Mouse (Mus musculus): Measurements from ENCODE around the gene Cnpy2. TPM values are rescaled to one million over a fixed set of nuclear protein-coding genes. Genes with fewer than 3 reads are reported as not detected.
A peak's percentile ranks its signal among the peaks of the same experiment; 100 is the strongest.

Gene Cnpy2
- polyA plus RNA-seq, 1 experiment from 2014 or later: 218 TPM

GRCm38 (mm10) chr10:128372142-128372541 lies 49.9 kb downstream of the Cnpy2 start:
- no peak overlapping the region for H3K27ac ChIP-seq (replicated peaks)
- H3K9ac ChIP-seq (ENCODE audit: low read length): no peak overlapping the region
- no peaks in the 10 kb centered on the region for H3K9me3 ChIP-seq (ENCODE audit: control insufficient read depth, low read length)
- no peaks in the 10 kb centered on the region for H3K27me3 ChIP-seq (ENCODE audit: control insufficient read depth, insufficient read depth, low read length)
- no peaks in the 10 kb centered on the region for H3K4me1 ChIP-seq (replicated peaks; ENCODE audit: control insufficient read depth, insufficient read depth)
- 77% methylated on average over 5 of the region's 5 CpGs for WGBS
- H3K36me3 ChIP-seq (ENCODE audit: control insufficient read depth, insufficient read depth, low read length): no peaks in the 10 kb centered on the region
- TF ChIP-seq EP300 (optimal IDR thresholded peaks at IDR 0.05) (no peak), CTCF (IDR thresholded peaks at IDR 0.05; ENCODE audit: low read depth) (peak; percentile 46)
- H3K4me3 ChIP-seq (ENCODE audit: low read depth, low read length): no peak overlapping the region
- H3K4me2 ChIP-seq (replicated peaks; ENCODE audit: low read depth): no peak overlapping the region
- ATAC-seq (ENCODE audit: low FRiP score, low TSS enrichment) (no peak), DNase-seq (ENCODE audit: low spot score) (no peak)

GRCm38 (mm10) chr10:128372989-128373748 lies 50.9 kb downstream of the Cnpy2 start:
- TF ChIP-seq CTCF (IDR thresholded peaks at IDR 0.05; ENCODE audit: low read depth) (no peak), EP300 (optimal IDR thresholded peaks at IDR 0.05) (no peak)
- H3K4me1 ChIP-seq (replicated peaks; ENCODE audit: control insufficient read depth, insufficient read depth): no peaks in the 10 kb centered on the region; the same call in 1 of the 2 replicates
- no peak overlapping the region for H3K9ac ChIP-seq (ENCODE audit: low read length)
- no peaks in the 10 kb centered on the region for H3K36me3 ChIP-seq (ENCODE audit: control insufficient read depth, insufficient read depth, low read length)
- H3K4me3 ChIP-seq (ENCODE audit: low read depth, low read length): no peak overlapping the region
- WGBS: 69% methylated on average over 6 of the region's 6 CpGs
- DNase-seq (ENCODE audit: low spot score) (no peak), ATAC-seq (ENCODE audit: low FRiP score, low TSS enrichment) (no peak)
- H3K27ac ChIP-seq (replicated peaks): no peak overlapping the region
- no peaks in the 10 kb centered on the region for H3K9me3 ChIP-seq (ENCODE audit: control insufficient read depth, low read length)
- H3K27me3 ChIP-seq (ENCODE audit: control insufficient read depth, insufficient read depth, low read length): no peaks in the 10 kb centered on the region
- no peak overlapping the region for H3K4me2 ChIP-seq (replicated peaks; ENCODE audit: low read depth)

GRCm38 (mm10) chr10:128374393-128374792 lies 52.1 kb downstream of the Cnpy2 start:
- H3K27ac ChIP-seq (replicated peaks): no peak overlapping the region
- peaks cover 3% of the 10 kb centered on the region; the same call in 1 of the 2 replicates for H3K36me3 ChIP-seq (ENCODE audit: control insufficient read depth, insufficient read depth, low read length)
- DNase-seq (ENCODE audit: low spot score): no peak
- WGBS: 82% methylated on average over 6 of the region's 6 CpGs
- no peak overlapping the region for H3K4me2 ChIP-seq (replicated peaks; ENCODE audit: low read depth)
- H3K9ac ChIP-seq (ENCODE audit: low read length): no peak overlapping the region
- TF ChIP-seq EP300 (optimal IDR thresholded peaks at IDR 0.05): no peak
- TF ChIP-seq CTCF (IDR thresholded peaks at IDR 0.05; ENCODE audit: low read depth): peak; percentile 44
- no peak for ATAC-seq (ENCODE audit: low FRiP score, low TSS enrichment)
- no peaks in the 10 kb centered on the region for H3K9me3 ChIP-seq (ENCODE audit: control insufficient read depth, low read length)
- no peak overlapping the region for H3K4me3 ChIP-seq (ENCODE audit: low read depth, low read length)
- no peaks in the 10 kb centered on the region for H3K27me3 ChIP-seq (ENCODE audit: control insufficient read depth, insufficient read depth, low read length)
- H3K4me1 ChIP-seq (replicated peaks; ENCODE audit: control insufficient read depth, insufficient read depth): peaks cover 3% of the 10 kb centered on the region; the same call in 1 of the 2 replicates

- TF ChIP-seq EP300 (optimal IDR thresholded peaks at IDR 0.05) (no peak), CTCF (IDR thresholded peaks at IDR 0.05; ENCODE audit: low read depth) (no peak)
- 45% methylated on average over 4 of the region's 4 CpGs for WGBS
- DNase-seq (ENCODE audit: low spot score): no peak
Observed at GRCm38 (mm10) chr10:128376099-128376454, 53.8 kb downstream of the Cnpy2 start.

GRCm38 (mm10) chr10:128376455-128377211 lies 54.4 kb downstream of the Cnpy2 start, which contains the start of gene Ankrd52:
Ankrd52 (plus strand) TSS chr10:128377115.
- H3K4me3 ChIP-seq (ENCODE audit: low read depth, low read length): peak within 1 kb of the TSS; percentile 90
- TF ChIP-seq CTCF (IDR thresholded peaks at IDR 0.05; ENCODE audit: low read depth): peak; percentile 63
- no peak for TF ChIP-seq EP300 (optimal IDR thresholded peaks at IDR 0.05)
- peak within 1 kb of the TSS; percentile 82 for H3K4me2 ChIP-seq (replicated peaks; ENCODE audit: low read depth)
- H3K9ac ChIP-seq (ENCODE audit: low read length): peak within 1 kb of the TSS; percentile 96
- peaks cover 3% of the 10 kb centered on the region; the same call in 1 of the 2 replicates for H3K4me1 ChIP-seq (replicated peaks; ENCODE audit: control insufficient read depth, insufficient read depth)
- H3K36me3 ChIP-seq (ENCODE audit: control insufficient read depth, insufficient read depth, low read length): peaks cover 8% of the 10 kb centered on the region
- H3K9me3 ChIP-seq (ENCODE audit: control insufficient read depth, low read length): no peaks in the 10 kb centered on the region
- no peaks in the 10 kb centered on the region for H3K27me3 ChIP-seq (ENCODE audit: control insufficient read depth, insufficient read depth, low read length)
- 0% methylated on average over 41 of the region's 73 CpGs for WGBS
- ATAC-seq (ENCODE audit: low FRiP score, low TSS enrichment) (peak; percentile 93), DNase-seq (ENCODE audit: low spot score) (peak; percentile 90)
- peak within 1 kb of the TSS; percentile 93 for H3K27ac ChIP-seq (replicated peaks)

More at GRCm38 (mm10) chr10:128376099-128376454, 53.8 kb downstream of the Cnpy2 start:
- Histone ChIP-seq H3K4me2 (replicated peaks; ENCODE audit: low read depth) (peak overlapping the region; percentile 82), H3K27ac (replicated peaks) (peak overlapping the region; percentile 93), H3K4me3 (ENCODE audit: low read depth, low read length) (peak overlapping the region; percentile 90), H3K36me3 (ENCODE audit: control insufficient read depth, insufficient read depth, low read length) (peaks cover 6% of the 10 kb centered on the region; the same call in 1 of the 2 replicates), H3K27me3 (ENCODE audit: control insufficient read depth, insufficient read depth, low read length) (no peaks in the 10 kb centered on the region), H3K9ac (ENCODE audit: low read length) (peak overlapping the region; percentile 96; the same call in 1 of the 2 replicates), H3K4me1 (replicated peaks; ENCODE audit: control insufficient read depth, insufficient read depth) (peaks cover 3% of the 10 kb centered on the region; the same call in 1 of the 2 replicates), H3K9me3 (ENCODE audit: control insufficient read depth, low read length) (no peaks in the 10 kb centered on the region)
- no peak for ATAC-seq (ENCODE audit: low FRiP score, low TSS enrichment)

Other genes with a start within 250 kb of the Cnpy2 start
- 2,044 and 2,075 TPM in 2 replicates for gene Atp5b, start 239.2 kb upstream of the Cnpy2 start, polyA plus RNA-seq (2015; fragmentation: Nextera tagmentation; extraction: Ambion mirVana)
- 5.5 and 7.9 TPM in 2 replicates for gene Baz2a, start 230.9 kb upstream of the Cnpy2 start, polyA plus RNA-seq (2015; fragmentation: Nextera tagmentation; extraction: Ambion mirVana)
- gene Rbms2, start 142.2 kb upstream of the Cnpy2 start, polyA plus RNA-seq (2015; fragmentation: Nextera tagmentation; extraction: Ambion mirVana): 15.5 and 17.0 TPM in 2 replicates
- gene Gls2, start 128.0 kb upstream of the Cnpy2 start, polyA plus RNA-seq (2015; fragmentation: Nextera tagmentation; extraction: Ambion mirVana): 0.53 and 0.64 TPM in 2 replicates
- 25.6 and 26.1 TPM in 2 replicates for gene Spryd4, start 110.7 kb upstream of the Cnpy2 start, polyA plus RNA-seq (2015; fragmentation: Nextera tagmentation; extraction: Ambion mirVana)
- gene Mip, start 96.6 kb upstream of the Cnpy2 start, polyA plus RNA-seq (2015; fragmentation: Nextera tagmentation; extraction: Ambion mirVana): not detected in 2 replicates
- gene Timeless, start 90.4 kb upstream of the Cnpy2 start, polyA plus RNA-seq (2015; fragmentation: Nextera tagmentation; extraction: Ambion mirVana): 8.9 and 10.5 TPM in 2 replicates
- gene Apon, start 68.4 kb upstream of the Cnpy2 start, polyA plus RNA-seq (2015; fragmentation: Nextera tagmentation; extraction: Ambion mirVana): 0.13 TPM in 1 of 2 replicates, not detected in the other
- gene Apof, start 53.8 kb upstream of the Cnpy2 start, polyA plus RNA-seq (2015; fragmentation: Nextera tagmentation; extraction: Ambion mirVana): 1.1 and 2.5 TPM in 2 replicates
- 7.8 and 8.6 TPM in 2 replicates for gene Stat2, start 51.9 kb upstream of the Cnpy2 start, polyA plus RNA-seq (2015; fragmentation: Nextera tagmentation; extraction: Ambion mirVana)
- 0.33 and 0.35 TPM in 2 replicates for gene Il23a, start 23.7 kb upstream of the Cnpy2 start, polyA plus RNA-seq (2015; fragmentation: Nextera tagmentation; extraction: Ambion mirVana)
- 12.6 and 14.1 TPM in 2 replicates for gene Pan2, start 19.1 kb upstream of the Cnpy2 start, polyA plus RNA-seq (2015; fragmentation: Nextera tagmentation; extraction: Ambion mirVana)
- gene Cs, start 15.3 kb downstream of the Cnpy2 start, polyA plus RNA-seq (2015; fragmentation: Nextera tagmentation; extraction: Ambion mirVana): 152 and 158 TPM in 2 replicates
- gene Coq10a, start 46.5 kb downstream of the Cnpy2 start, polyA plus RNA-seq (2015; fragmentation: Nextera tagmentation; extraction: Ambion mirVana): 12.9 and 13.8 TPM in 2 replicates
- gene Ankrd52, start 54.7 kb downstream of the Cnpy2 start, polyA plus RNA-seq (2015; fragmentation: Nextera tagmentation; extraction: Ambion mirVana): 2.9 and 4.3 TPM in 2 replicates
- 0.75 and 0.76 TPM in 2 replicates for gene Slc39a5, start 78.8 kb downstream of the Cnpy2 start, polyA plus RNA-seq (2015; fragmentation: Nextera tagmentation; extraction: Ambion mirVana)
- 53.5 and 54.4 TPM in 2 replicates for gene Nabp2, start 89.0 kb downstream of the Cnpy2 start, polyA plus RNA-seq (2015; fragmentation: Nextera tagmentation; extraction: Ambion mirVana)
- gene Rnf41, start 89.2 kb downstream of the Cnpy2 start, polyA plus RNA-seq (2015; fragmentation: Nextera tagmentation; extraction: Ambion mirVana): 18.9 and 20.1 TPM in 2 replicates
- 21.4 and 26.6 TPM in 2 replicates for gene Smarcc2, start 136.8 kb downstream of the Cnpy2 start, polyA plus RNA-seq (2015; fragmentation: Nextera tagmentation; extraction: Ambion mirVana)
- gene Myl6, start 171.7 kb downstream of the Cnpy2 start, polyA plus RNA-seq (2015; fragmentation: Nextera tagmentation; extraction: Ambion mirVana): 2,935 and 3,187 TPM in 2 replicates
- 2.2 and 2.6 TPM in 2 replicates for gene Myl6b, start 176.2 kb downstream of the Cnpy2 start, polyA plus RNA-seq (2015; fragmentation: Nextera tagmentation; extraction: Ambion mirVana)
- 15.0 and 15.1 TPM in 2 replicates for gene Esyt1, start 203.4 kb downstream of the Cnpy2 start, polyA plus RNA-seq (2015; fragmentation: Nextera tagmentation; extraction: Ambion mirVana)
- gene Zc3h10, start 225.3 kb downstream of the Cnpy2 start, polyA plus RNA-seq (2015; fragmentation: Nextera tagmentation; extraction: Ambion mirVana): 7.8 and 8.5 TPM in 2 replicates
- gene Rpl41, start 226.8 kb downstream of the Cnpy2 start, polyA plus RNA-seq (2015; fragmentation: Nextera tagmentation; extraction: Ambion mirVana): 3,550 and 3,693 TPM in 2 replicates
- gene Pa2g4, start 243.5 kb downstream of the Cnpy2 start, polyA plus RNA-seq (2015; fragmentation: Nextera tagmentation; extraction: Ambion mirVana): 131 and 135 TPM in 2 replicates